Mouse (Mus musculus) ES-Bruce4 (cell line): Measurements from ENCODE around the gene Pex11a.

ENCODE experiments used
- CTCF ChIP-seq: IDR thresholded peaks from one replicate; pipeline ENCODE4 v1.8.1; 2011; ENCODE audit warnings: low read depth, low read length
- EP300 ChIP-seq: IDR thresholded peaks from 2 replicates; pipeline ENCODE4 v1.6.1; 2011; ENCODE audit warnings: low read depth, low read length; ENCODE audit not compliant: insufficient read depth
- POLR2A ChIP-seq: IDR thresholded peaks from one replicate; pipeline ENCODE4 v1.8.1; 2011; ENCODE audit warnings: low read length; ENCODE audit not compliant: insufficient read depth

GRCm38 (mm10) chr7:79728219-79728618 lies 14.7 kb downstream of the Pex11a start:
- TF ChIP-seq POLR2A (no peak), CTCF (peak; percentile 89), EP300 (no peak)
